Mouse (Mus musculus) bone marrow, adult 2 months (tissue): ENCODE measurements around the gene Kcnh1. TPM values are rescaled to one million over a fixed set of nuclear protein-coding genes. Genes with fewer than 3 reads are reported as not detected.

Experiments
- H3K27ac ChIP-seq: fragments of 200-500 bp; 2 replicates; pipeline ENCODE4 v1.5.1; 2012; ENCODE audit warnings: low read depth, mild to moderate bottlenecking, control low read depth, inconsistent platforms, low read length; ENCODE audit not compliant: control insufficient read depth, poor library complexity, insufficient read depth
- H3K4me1 ChIP-seq: fragments of 200-500 bp; 2 replicates; pipeline ENCODE4 v1.6.1; 2011; ENCODE audit warnings: low read length; ENCODE audit not compliant: control insufficient read depth, insufficient read depth
- H3K4me3 ChIP-seq: fragments of 200-500 bp; replicated peaks from 2 replicates; pipeline ENCODE3; 2011; ENCODE audit warnings: mild to moderate bottlenecking, low read depth, low read length, control low read depth; ENCODE audit not compliant: control insufficient read depth
- CTCF ChIP-seq: fragments of 200-500 bp; IDR thresholded peaks from 2 replicates; pipeline ENCODE4 v1.5.1; 2011; ENCODE audit warnings: low read length, control low read depth; ENCODE audit not compliant: control insufficient read depth, insufficient read depth
- POLR2A ChIP-seq: fragments of 200-500 bp; IDR thresholded peaks from 2 replicates; pipeline ENCODE4 v1.6.1; 2011; ENCODE audit warnings: low read depth, mild to moderate bottlenecking, control low read depth, low read length, borderline replicate concordance; ENCODE audit not compliant: control insufficient read depth
- WGBS: fragments of 180-500 bp; shearing (Covaris S2); methylation state at CpG from one replicate; pipeline ENCODE4 v1.1.7; 2018; 5-methylcytosine and 5-hydroxymethylcytosine counted together
- polyA plus RNA-seq: library from polyadenylated mRNA; stranded (reverse); fragments of >200 nt; gene quantifications from 2 replicates; pipeline ENCODE4 v1.2.4, GENCODE M21; 2011; ENCODE audit warnings: low replicate concordance; ENCODE audit not compliant: missing spikeins, insufficient read depth, insufficient read length

The Kcnh1 gene
- polyA plus RNA-seq, 1 experiment = 0.27 TPM

GRCm38 (mm10) chr1:192378546-192379075, 188.0 kb downstream of the Kcnh1 start:
- TF ChIP-seq POLR2A (no peak), CTCF (no peak)
- WGBS = 63% methylated on average over 4 of the region's 4 CpGs
- no peak overlapping the region for H3K27ac ChIP-seq

GRCm38 (mm10) chr1:192380596-192381041, 190.0 kb downstream of the Kcnh1 start:
- H3K27ac ChIP-seq = no peak overlapping the region
- 35% methylated on average over 5 of the region's 5 CpGs for WGBS
- TF ChIP-seq POLR2A = no peak
- TF ChIP-seq CTCF = no peak
- no peak overlapping the region for H3K4me3 ChIP-seq
- H3K4me1 ChIP-seq = no peaks in the 10 kb centered on the region

More at GRCm38 (mm10) chr1:192378546-192379075, 188.0 kb downstream of the Kcnh1 start:
- no peak overlapping the region for H3K4me3 ChIP-seq
- no peaks in the 10 kb centered on the region for H3K4me1 ChIP-seq

- Histone ChIP-seq H3K27ac (no peak overlapping the region), H3K4me1 (no peaks in the 10 kb centered on the region; the same call in 1 of the 2 replicates), H3K4me3 (no peak overlapping the region)
- TF ChIP-seq CTCF = no peak
- no peak for TF ChIP-seq POLR2A
Measured at GRCm38 (mm10) chr1:192387624-192388023, 197.1 kb downstream of the Kcnh1 start.

- Histone ChIP-seq H3K4me3 (no peak overlapping the region), H3K27ac (no peak overlapping the region), H3K4me1 (no peaks in the 10 kb centered on the region; the same call in 1 of the 2 replicates)
- 65% methylated on average over 7 of the region's 7 CpGs for WGBS
- TF ChIP-seq POLR2A (no peak), CTCF (no peak)
Measured at GRCm38 (mm10) chr1:192391041-192391440, 200.5 kb downstream of the Kcnh1 start.

GRCm38 (mm10) chr1:192392232-192392631, 201.7 kb downstream of the Kcnh1 start:
- H3K27ac ChIP-seq = no peak overlapping the region
- TF ChIP-seq CTCF = no peak
- no peak for TF ChIP-seq POLR2A
- 70% methylated on average over 2 of the region's 2 CpGs for WGBS
- no peaks in the 10 kb centered on the region; the same call in 1 of the 2 replicates for H3K4me1 ChIP-seq
- H3K4me3 ChIP-seq = no peak overlapping the region

- 78% methylated on average over 14 of the region's 14 CpGs for WGBS
- TF ChIP-seq CTCF (no peak), POLR2A (no peak)
Measured at GRCm38 (mm10) chr1:192399667-192400490, 209.3 kb downstream of the Kcnh1 start.

GRCm38 (mm10) chr1:192400991-192401390, 210.4 kb downstream of the Kcnh1 start:
- TF ChIP-seq CTCF = no peak
- TF ChIP-seq POLR2A = no peak
- 67% methylated on average over 4 of the region's 4 CpGs for WGBS
- Histone ChIP-seq H3K27ac (no peak overlapping the region), H3K4me3 (no peak overlapping the region), H3K4me1 (no peaks in the 10 kb centered on the region)

More at GRCm38 (mm10) chr1:192399667-192400490, 209.3 kb downstream of the Kcnh1 start:
- Histone ChIP-seq H3K4me1 (no peaks in the 10 kb centered on the region), H3K27ac (no peak overlapping the region), H3K4me3 (no peak overlapping the region)

GRCm38 (mm10) chr1:192402911-192403704, 212.5 kb downstream of the Kcnh1 start:
- Histone ChIP-seq H3K27ac (no peak overlapping the region), H3K4me3 (no peak overlapping the region), H3K4me1 (no peaks in the 10 kb centered on the region)
- 65% methylated on average over 8 of the region's 8 CpGs for WGBS
- TF ChIP-seq POLR2A (no peak), CTCF (no peak)
